Mouse (Mus musculus): ENCODE measurements around the gene Lrpprc. TPM values are rescaled to one million over a fixed set of nuclear protein-coding genes. Genes with fewer than 3 reads are reported as not detected.

The Lrpprc gene
- polyA plus RNA-seq, 1 experiment from 2014 or later = 47.5 TPM

DNA sequence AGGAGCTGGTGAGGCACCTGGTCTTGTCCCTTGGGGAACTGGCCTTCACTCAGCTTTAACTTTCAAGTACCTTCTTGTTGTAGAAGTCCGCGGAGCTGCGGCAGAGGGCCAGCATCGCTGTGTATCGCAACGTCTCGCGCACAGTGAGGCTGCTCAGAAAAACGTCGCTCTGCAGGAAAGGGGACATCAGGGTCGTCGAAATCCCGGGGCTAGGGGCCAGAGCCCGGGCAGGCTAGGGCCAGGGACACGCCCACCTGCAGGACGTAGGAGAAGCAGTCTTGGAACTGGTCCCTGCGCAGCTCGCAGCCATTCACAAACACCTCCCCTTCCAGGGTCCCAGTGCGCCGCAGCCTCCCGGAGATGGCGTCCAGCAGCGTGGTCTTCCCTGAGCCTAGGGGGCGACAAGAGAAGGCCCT, 114.6 kb downstream of the Lrpprc start, which contains the start of gene Abcg8:
TSS of gene Abcg8 (plus strand) at position 352 of the 416 bp plus-strand sequence.
- H3K36me3 ChIP-seq (ENCODE audit: control insufficient read depth, insufficient read depth, low read length) = no peaks in the 10 kb centered on the region
- peak within 1 kb of the TSS; percentile 61 for H3K9ac ChIP-seq (ENCODE audit: low read depth, low read length)
- H3K9me3 ChIP-seq (replicated peaks; ENCODE audit: control insufficient read depth, low read length, poor library complexity, severe bottlenecking) = no peaks in the 10 kb centered on the region
- H3K4me1 ChIP-seq (ENCODE audit: control insufficient read depth, insufficient read depth, low read length) = peaks cover 23% of the 10 kb centered on the region
- H3K4me2 ChIP-seq (ENCODE audit: low read length) = peak within 1 kb of the TSS; percentile 70
- 2% methylated on average over 24 of the region's 24 CpGs for WGBS
- H3K27me3 ChIP-seq (ENCODE audit: control insufficient read depth, insufficient read depth, low read depth, low read length) = peaks cover 9% of the 10 kb centered on the region
- H3K4me3 ChIP-seq (ENCODE audit: low read depth, low read length) = peak within 1 kb of the TSS; percentile 39
- H3K27ac ChIP-seq (ENCODE audit: low read length) = peak within 1 kb of the TSS; percentile 22; the same call in 1 of the 2 replicates
- ATAC-seq = 0 out of 2 replicates have a peak, but pooled peaks have one; percentile 46

DNA sequence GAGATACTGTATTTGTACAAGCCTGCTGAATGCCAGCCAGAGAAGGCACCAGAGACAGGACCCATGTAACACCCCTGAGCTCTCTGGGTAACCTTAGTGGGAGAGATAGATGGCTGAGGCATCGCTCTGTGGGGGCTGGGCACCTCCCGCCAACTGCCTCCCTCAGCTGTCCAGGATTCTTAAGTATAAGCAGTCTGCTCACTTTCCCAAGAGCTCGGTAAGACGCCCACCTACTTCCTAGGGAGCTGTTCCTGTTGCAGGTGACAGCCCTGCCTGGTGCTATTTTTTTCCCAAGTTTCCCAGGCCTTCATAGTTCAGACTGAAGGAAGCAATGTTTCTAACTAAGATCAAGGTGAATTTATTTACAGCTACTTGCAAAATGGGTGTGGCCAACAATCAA, 115.4 kb downstream of the Lrpprc start:
- no peaks in the 10 kb centered on the region for H3K9me3 ChIP-seq (replicated peaks; ENCODE audit: control insufficient read depth, low read length, poor library complexity, severe bottlenecking)
- peaks cover 9% of the 10 kb centered on the region for H3K27me3 ChIP-seq (ENCODE audit: control insufficient read depth, insufficient read depth, low read depth, low read length)
- peak overlapping the region; percentile 22; the same call in 1 of the 2 replicates for H3K27ac ChIP-seq (ENCODE audit: low read length)
- no peak for ATAC-seq
- H3K4me3 ChIP-seq (ENCODE audit: low read depth, low read length) = no peak overlapping the region
- peaks cover 23% of the 10 kb centered on the region for H3K4me1 ChIP-seq (ENCODE audit: control insufficient read depth, insufficient read depth, low read length)
- no peaks in the 10 kb centered on the region for H3K36me3 ChIP-seq (ENCODE audit: control insufficient read depth, insufficient read depth, low read length)
- no peak overlapping the region for H3K9ac ChIP-seq (ENCODE audit: low read depth, low read length)
- 54% methylated on average over 4 of the region's 4 CpGs for WGBS
- H3K4me2 ChIP-seq (ENCODE audit: low read length) = no peak overlapping the region

DNA sequence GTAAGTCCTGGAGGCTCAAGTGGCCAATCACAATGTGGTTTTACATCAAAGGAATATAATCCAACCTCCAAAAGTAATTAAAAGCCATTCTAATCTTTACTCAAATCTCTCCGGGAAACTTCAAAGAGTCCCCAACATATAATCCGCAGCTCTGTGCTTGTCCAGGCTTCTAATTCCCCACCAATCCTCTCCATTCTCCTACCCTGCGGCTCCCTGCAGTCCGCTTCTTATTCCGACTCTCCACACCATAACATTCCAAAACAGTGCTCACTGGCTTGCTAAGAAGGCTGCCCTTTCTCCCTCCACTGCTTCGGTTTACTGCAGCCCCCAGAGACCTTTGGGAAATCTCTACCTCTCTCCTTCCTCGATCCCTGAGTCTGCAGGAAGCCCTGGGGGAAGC, 116.5 kb downstream of the Lrpprc start:
- Histone ChIP-seq H3K4me2 (ENCODE audit: low read length) (no peak overlapping the region), H3K9me3 (replicated peaks; ENCODE audit: control insufficient read depth, low read length, poor library complexity, severe bottlenecking) (no peaks in the 10 kb centered on the region), H3K27ac (ENCODE audit: low read length) (no peak overlapping the region), H3K36me3 (ENCODE audit: control insufficient read depth, insufficient read depth, low read length) (no peaks in the 10 kb centered on the region), H3K4me3 (ENCODE audit: low read depth, low read length) (no peak overlapping the region), H3K9ac (ENCODE audit: low read depth, low read length) (no peak overlapping the region), H3K4me1 (ENCODE audit: control insufficient read depth, insufficient read depth, low read length) (peaks cover 23% of the 10 kb centered on the region), H3K27me3 (ENCODE audit: control insufficient read depth, insufficient read depth, low read depth, low read length) (peaks cover 9% of the 10 kb centered on the region)
- 8% methylated on average over 7 of the region's 7 CpGs for WGBS
- ATAC-seq = no peak

DNA sequence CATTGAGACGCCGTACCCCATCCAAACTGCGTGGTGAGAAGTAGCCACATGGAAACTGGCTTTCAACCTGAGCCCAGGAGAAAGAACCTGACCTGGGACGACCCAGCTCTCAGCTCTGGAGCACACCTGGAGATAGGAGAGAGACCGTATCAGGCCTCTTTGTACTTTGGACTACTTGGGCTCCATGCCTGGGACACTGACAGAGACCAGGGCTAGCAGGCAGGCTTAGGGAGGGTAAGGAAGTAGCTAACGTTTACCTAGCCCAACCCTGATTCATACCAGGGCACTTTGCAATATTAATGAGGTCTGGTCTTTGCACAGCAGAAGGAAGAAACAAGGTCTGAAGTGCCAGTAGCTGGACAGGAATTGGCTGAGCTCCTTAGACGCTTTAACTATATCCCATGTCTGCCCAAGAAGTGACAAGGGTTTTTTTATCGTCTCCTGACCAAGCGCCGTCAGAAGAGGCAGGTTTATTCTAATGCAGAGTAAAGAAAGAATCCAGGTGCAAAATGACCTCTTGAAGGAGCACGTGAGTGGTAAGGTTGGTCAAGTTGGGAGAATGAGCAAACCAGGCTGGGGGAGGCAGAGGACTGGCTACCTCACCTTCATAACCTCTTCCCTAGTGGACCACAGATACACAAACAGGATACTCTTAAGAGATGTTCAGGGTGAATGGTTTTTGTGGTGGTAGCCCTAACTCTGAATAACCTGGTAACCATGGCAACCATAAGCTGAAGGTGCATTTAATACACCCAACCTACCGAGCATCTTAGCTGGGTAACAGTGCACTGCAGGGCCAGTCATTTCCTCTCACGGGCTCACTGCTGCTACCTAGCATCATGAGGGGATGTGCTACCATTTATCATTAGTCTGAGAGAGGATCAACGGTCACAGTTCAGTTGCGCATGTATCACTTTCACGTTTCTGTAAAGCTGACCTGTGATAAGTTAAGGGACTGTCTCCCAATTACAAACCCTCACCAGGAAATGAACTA, 117.9 kb downstream of the Lrpprc start:
- H3K4me2 ChIP-seq (ENCODE audit: low read length) = no peak overlapping the region
- peaks cover 9% of the 10 kb centered on the region for H3K27me3 ChIP-seq (ENCODE audit: control insufficient read depth, insufficient read depth, low read depth, low read length)
- no peaks in the 10 kb centered on the region for H3K36me3 ChIP-seq (ENCODE audit: control insufficient read depth, insufficient read depth, low read length)
- ATAC-seq = peak; percentile 66
- H3K4me1 ChIP-seq (ENCODE audit: control insufficient read depth, insufficient read depth, low read length) = peaks cover 23% of the 10 kb centered on the region
- H3K9ac ChIP-seq (ENCODE audit: low read depth, low read length) = no peak overlapping the region
- no peaks in the 10 kb centered on the region for H3K9me3 ChIP-seq (replicated peaks; ENCODE audit: control insufficient read depth, low read length, poor library complexity, severe bottlenecking)
- 0 out of 2 replicates have a peak overlapping the region, but pooled peaks have one; percentile 42 for H3K27ac ChIP-seq (ENCODE audit: low read length)
- H3K4me3 ChIP-seq (ENCODE audit: low read depth, low read length) = no peak overlapping the region
- 70% methylated on average over 16 of the region's 16 CpGs for WGBS

DNA sequence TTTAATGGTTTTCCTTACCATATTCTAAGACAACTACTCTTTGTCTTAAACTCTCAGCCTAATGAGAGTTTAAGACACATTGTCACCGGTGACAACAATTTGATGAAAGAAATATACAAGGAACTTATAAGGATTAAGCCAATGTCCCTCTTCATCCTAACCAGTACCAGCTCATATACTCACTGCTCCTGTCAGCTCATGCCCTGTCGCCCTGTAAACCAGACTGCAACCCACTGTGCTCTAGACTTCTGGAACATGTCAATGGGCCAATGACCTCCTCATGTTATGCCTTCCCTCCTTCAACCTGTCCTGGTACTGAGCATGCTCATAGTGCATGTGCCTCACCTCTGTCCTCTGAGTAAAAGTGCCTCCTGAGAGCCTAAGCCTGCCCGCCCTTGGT, 122.7 kb downstream of the Lrpprc start:
- H3K36me3 ChIP-seq (ENCODE audit: control insufficient read depth, insufficient read depth, low read length) = no peaks in the 10 kb centered on the region
- H3K4me2 ChIP-seq (ENCODE audit: low read length) = no peak overlapping the region
- 92% methylated on average over 3 of the region's 3 CpGs for WGBS

DNA sequence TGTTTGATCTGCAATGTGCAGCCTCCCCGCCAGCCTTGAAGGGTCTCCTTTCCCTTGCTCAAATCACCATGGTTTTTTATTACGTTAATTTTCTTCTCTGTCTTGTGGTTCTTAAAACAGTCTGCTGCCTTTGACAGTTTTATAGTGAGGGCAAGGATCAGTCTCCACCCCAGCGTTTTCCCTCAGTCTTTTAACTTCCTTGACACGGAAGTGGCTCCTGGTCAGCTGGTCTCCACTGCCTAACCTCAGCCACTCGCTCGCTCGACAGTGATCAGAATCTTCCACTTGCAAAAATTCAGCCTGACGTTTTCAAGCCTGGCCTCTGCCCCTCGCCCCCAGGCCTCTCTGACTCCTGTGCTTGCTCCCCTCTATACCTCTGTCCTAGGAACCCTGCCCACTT, 124.9 kb downstream of the Lrpprc start:
- ATAC-seq = no peak

More for the DNA sequence above, 122.7 kb downstream of the Lrpprc start:
- no peaks in the 10 kb centered on the region for H3K9me3 ChIP-seq (replicated peaks; ENCODE audit: control insufficient read depth, low read length, poor library complexity, severe bottlenecking)
- no peak overlapping the region for H3K4me3 ChIP-seq (ENCODE audit: low read depth, low read length)
- no peak for ATAC-seq
- no peak overlapping the region for H3K27ac ChIP-seq (ENCODE audit: low read length)
- no peaks in the 10 kb centered on the region for H3K27me3 ChIP-seq (ENCODE audit: control insufficient read depth, insufficient read depth, low read depth, low read length)
- H3K9ac ChIP-seq (ENCODE audit: low read depth, low read length) = no peak overlapping the region
- peaks cover 3% of the 10 kb centered on the region; the same call in 1 of the 2 replicates for H3K4me1 ChIP-seq (ENCODE audit: control insufficient read depth, insufficient read depth, low read length)

DNA sequence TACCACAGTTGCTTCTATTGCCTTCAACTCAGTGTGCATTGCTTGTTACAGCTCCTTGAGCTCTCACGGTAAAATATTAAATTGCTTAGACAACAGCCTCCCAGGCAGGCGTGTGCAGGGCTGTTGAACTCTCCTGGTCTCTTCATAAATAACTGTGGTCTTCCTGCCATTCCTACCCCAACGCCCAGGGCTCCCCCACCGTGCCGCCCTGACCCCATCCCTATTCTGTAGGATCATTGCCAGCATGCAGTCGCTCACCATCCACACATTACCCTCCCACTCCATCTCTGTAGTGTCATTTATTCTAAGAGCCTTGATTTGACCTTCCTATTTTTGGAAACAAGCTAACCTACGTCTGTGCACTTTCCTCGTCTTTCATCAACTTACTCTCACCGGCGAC, 125.5 kb downstream of the Lrpprc start:
- H3K4me3 ChIP-seq (ENCODE audit: low read depth, low read length) = no peak overlapping the region
- H3K27me3 ChIP-seq (ENCODE audit: control insufficient read depth, insufficient read depth, low read depth, low read length) = no peaks in the 10 kb centered on the region
- no peaks in the 10 kb centered on the region for H3K36me3 ChIP-seq (ENCODE audit: control insufficient read depth, insufficient read depth, low read length)
- H3K9me3 ChIP-seq (replicated peaks; ENCODE audit: control insufficient read depth, low read length, poor library complexity, severe bottlenecking) = no peaks in the 10 kb centered on the region
- no peak for ATAC-seq
- H3K4me2 ChIP-seq (ENCODE audit: low read length) = no peak overlapping the region
- no peak overlapping the region for H3K27ac ChIP-seq (ENCODE audit: low read length)
- 64% methylated on average over 10 of the region's 10 CpGs for WGBS
- no peaks in the 10 kb centered on the region for H3K4me1 ChIP-seq (ENCODE audit: control insufficient read depth, insufficient read depth, low read length)
- H3K9ac ChIP-seq (ENCODE audit: low read depth, low read length) = no peak overlapping the region

More for the DNA sequence above, 124.9 kb downstream of the Lrpprc start:
- Histone ChIP-seq H3K9ac (ENCODE audit: low read depth, low read length) (no peak overlapping the region), H3K4me1 (ENCODE audit: control insufficient read depth, insufficient read depth, low read length) (no peaks in the 10 kb centered on the region), H3K9me3 (replicated peaks; ENCODE audit: control insufficient read depth, low read length, poor library complexity, severe bottlenecking) (no peaks in the 10 kb centered on the region), H3K27ac (ENCODE audit: low read length) (0 out of 2 replicates have a peak overlapping the region, but pooled peaks have one; percentile 47), H3K27me3 (ENCODE audit: control insufficient read depth, insufficient read depth, low read depth, low read length) (no peaks in the 10 kb centered on the region), H3K4me2 (ENCODE audit: low read length) (no peak overlapping the region), H3K36me3 (ENCODE audit: control insufficient read depth, insufficient read depth, low read length) (no peaks in the 10 kb centered on the region), H3K4me3 (ENCODE audit: low read depth, low read length) (no peak overlapping the region)
- WGBS = 65% methylated on average over 9 of the region's 9 CpGs

DNA sequence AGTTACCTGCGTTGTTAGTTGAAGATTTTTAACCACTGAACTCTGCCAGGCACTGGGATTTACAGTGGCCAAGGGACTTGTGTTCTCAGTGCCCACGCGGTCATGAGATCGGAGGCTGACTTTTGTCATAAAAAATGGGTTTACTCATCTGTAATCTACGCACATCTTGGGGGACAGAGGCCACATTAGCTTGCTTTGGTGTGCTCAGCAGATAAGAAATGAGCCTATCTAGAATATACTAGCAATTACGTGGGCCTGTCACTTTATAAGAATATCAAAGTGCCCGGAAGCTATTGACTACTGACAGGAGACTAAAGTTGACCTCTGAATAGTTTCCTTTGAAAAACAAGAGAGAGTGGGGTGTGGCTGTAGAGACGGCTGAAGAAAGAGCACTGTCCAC, 131.6 kb downstream of the Lrpprc start:
- Histone ChIP-seq H3K36me3 (ENCODE audit: control insufficient read depth, insufficient read depth, low read length) (no peaks in the 10 kb centered on the region), H3K27me3 (ENCODE audit: control insufficient read depth, insufficient read depth, low read depth, low read length) (no peaks in the 10 kb centered on the region), H3K4me3 (ENCODE audit: low read depth, low read length) (no peak overlapping the region), H3K9ac (ENCODE audit: low read depth, low read length) (no peak overlapping the region), H3K4me2 (ENCODE audit: low read length) (no peak overlapping the region), H3K27ac (ENCODE audit: low read length) (no peak overlapping the region), H3K9me3 (replicated peaks; ENCODE audit: control insufficient read depth, low read length, poor library complexity, severe bottlenecking) (no peaks in the 10 kb centered on the region), H3K4me1 (ENCODE audit: control insufficient read depth, insufficient read depth, low read length) (peaks cover 15% of the 10 kb centered on the region)
- ATAC-seq = no peak
- 72% methylated on average over 8 of the region's 8 CpGs for WGBS

DNA sequence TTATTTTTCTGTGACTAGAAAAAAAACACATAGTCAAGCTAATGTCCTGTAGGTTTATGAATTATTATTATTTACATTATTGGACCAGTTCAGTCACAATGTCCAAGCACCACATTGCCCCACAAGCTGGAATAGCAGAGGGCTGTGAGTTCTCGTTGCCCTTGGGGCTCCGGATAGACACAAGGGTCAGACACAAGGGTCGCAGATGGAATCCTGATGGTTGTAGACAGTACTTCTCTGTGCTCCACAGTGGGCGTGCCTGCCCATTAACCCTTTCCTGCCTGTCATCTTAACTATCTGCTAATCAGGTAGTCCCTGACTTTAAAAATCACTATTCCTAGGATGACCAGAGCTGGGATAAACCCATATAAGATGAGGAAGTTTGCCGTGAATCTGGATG, 132.4 kb downstream of the Lrpprc start:
- H3K9ac ChIP-seq (ENCODE audit: low read depth, low read length) = no peak overlapping the region
- H3K4me1 ChIP-seq (ENCODE audit: control insufficient read depth, insufficient read depth, low read length) = peaks cover 15% of the 10 kb centered on the region
- H3K27ac ChIP-seq (ENCODE audit: low read length) = no peak overlapping the region
- no peaks in the 10 kb centered on the region for H3K9me3 ChIP-seq (replicated peaks; ENCODE audit: control insufficient read depth, low read length, poor library complexity, severe bottlenecking)
- H3K4me2 ChIP-seq (ENCODE audit: low read length) = no peak overlapping the region
- ATAC-seq = no peak
- WGBS = 66% methylated on average over 5 of the region's 5 CpGs
- no peaks in the 10 kb centered on the region for H3K36me3 ChIP-seq (ENCODE audit: control insufficient read depth, insufficient read depth, low read length)
- no peaks in the 10 kb centered on the region for H3K27me3 ChIP-seq (ENCODE audit: control insufficient read depth, insufficient read depth, low read depth, low read length)
- H3K4me3 ChIP-seq (ENCODE audit: low read depth, low read length) = no peak overlapping the region

Measured in midbrain, embryonic 16.5 days (tissue).